Mouse (Mus musculus): Measurements from ENCODE around the gene Dnajc5. TPM values are rescaled to one million over a fixed set of nuclear protein-coding genes. Genes with fewer than 3 reads are reported as not detected.
"Not testable (repeated sequence)": the region's sequence is repeated elsewhere in the genome, so short reads cannot be mapped to it uniquely, and the experiment has no call there.

Dnajc5 gene
- polyA plus RNA-seq, 1 experiment from 2014 or later = 129 TPM

GRCm38 (mm10) chr2:181493156-181493927 is 26.9 kb upstream of the Dnajc5 start, which contains the start of gene Abhd16b:
Abhd16b (plus strand) TSS chr2:181493206.
- Histone ChIP-seq H3K36me3 (replicated peaks) (no peaks in the 10 kb centered on the region), H3K27ac (no peak within 1 kb of the TSS), H3K4me1 (peaks cover 15% of the 10 kb centered on the region), H3K9me3 (no peaks in the 10 kb centered on the region), H3K4me3 (replicated peaks) (no peak within 1 kb of the TSS), H3K9ac (no peak within 1 kb of the TSS), H3K4me2 (no peak within 1 kb of the TSS), H3K27me3 (no peaks in the 10 kb centered on the region)
- WGBS = 85% methylated on average over 31 of the region's 31 CpGs
- no peak for ATAC-seq (ENCODE audit: low FRiP score)

DNA sequence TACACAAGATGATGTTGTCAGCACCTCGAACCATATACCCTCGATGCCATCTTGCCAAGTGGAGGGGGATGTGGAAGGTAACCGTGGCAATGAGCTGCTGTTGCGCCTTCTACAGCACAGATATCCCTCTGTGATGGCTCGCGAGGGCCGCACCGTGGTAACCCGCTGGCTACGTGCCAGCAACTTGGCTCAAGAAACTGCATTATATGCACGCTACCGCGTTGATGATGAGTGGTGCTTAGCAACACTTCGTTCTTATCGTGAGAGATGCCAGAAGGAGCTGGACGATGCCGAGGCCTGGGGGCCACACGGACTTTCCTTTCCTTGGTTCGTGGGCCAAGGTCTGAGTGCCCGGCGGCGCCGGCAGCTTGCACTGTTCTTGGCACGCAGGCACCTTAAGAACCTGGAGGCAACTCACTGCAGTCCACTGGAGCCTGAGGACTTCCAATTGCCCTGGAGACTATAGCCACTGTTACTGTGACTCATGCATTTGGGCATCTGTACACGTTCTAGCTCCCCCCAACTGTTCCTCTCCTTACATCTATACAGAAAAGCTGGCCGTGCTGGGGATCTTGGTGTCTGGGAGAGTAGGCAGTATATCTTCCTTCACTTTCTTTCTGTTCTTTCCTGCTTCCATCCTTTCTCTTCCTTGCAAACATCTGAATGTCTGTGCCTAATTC is 25.9 kb upstream of the Dnajc5 start:
- H3K4me1 ChIP-seq = peaks cover 19% of the 10 kb centered on the region
- H3K9me3 ChIP-seq = no peaks in the 10 kb centered on the region
- WGBS = 80% methylated on average over 26 of the region's 26 CpGs
- H3K4me3 ChIP-seq (replicated peaks) = no peak overlapping the region
- no peak overlapping the region for H3K4me2 ChIP-seq
- H3K27ac ChIP-seq = no peak overlapping the region
- no peak for ATAC-seq (ENCODE audit: low FRiP score)
- H3K27me3 ChIP-seq = no peaks in the 10 kb centered on the region
- no peaks in the 10 kb centered on the region for H3K36me3 ChIP-seq (replicated peaks)
- no peak overlapping the region for H3K9ac ChIP-seq

GRCm38 (mm10) chr2:181495845-181496244 is 24.4 kb upstream of the Dnajc5 start:
- Histone ChIP-seq H3K36me3 (replicated peaks) (peaks cover 12% of the 10 kb centered on the region), H3K4me1 (peaks cover 19% of the 10 kb centered on the region)
- not testable (repeated sequence) for H3K9me3 ChIP-seq; H3K4me2 ChIP-seq; H3K4me3 ChIP-seq (replicated peaks); H3K27me3 ChIP-seq; H3K27ac ChIP-seq; H3K9ac ChIP-seq; ATAC-seq (ENCODE audit: low FRiP score)
- 64% methylated on average over 8 of the region's 8 CpGs for WGBS

GRCm38 (mm10) chr2:181496281-181496680 is 24.0 kb upstream of the Dnajc5 start:
- Histone ChIP-seq H3K4me3 (replicated peaks) (peak overlapping the region; percentile 93), H3K27ac (peak overlapping the region; percentile 78), H3K27me3 (no peaks in the 10 kb centered on the region), H3K9me3 (no peaks in the 10 kb centered on the region), H3K36me3 (replicated peaks) (peaks cover 16% of the 10 kb centered on the region), H3K4me1 (peaks cover 19% of the 10 kb centered on the region), H3K9ac (peak overlapping the region; percentile 56), H3K4me2 (peak overlapping the region; percentile 77)
- WGBS = 14% methylated on average over 8 of the region's 8 CpGs
- ATAC-seq (ENCODE audit: low FRiP score) = peak; percentile 54

DNA sequence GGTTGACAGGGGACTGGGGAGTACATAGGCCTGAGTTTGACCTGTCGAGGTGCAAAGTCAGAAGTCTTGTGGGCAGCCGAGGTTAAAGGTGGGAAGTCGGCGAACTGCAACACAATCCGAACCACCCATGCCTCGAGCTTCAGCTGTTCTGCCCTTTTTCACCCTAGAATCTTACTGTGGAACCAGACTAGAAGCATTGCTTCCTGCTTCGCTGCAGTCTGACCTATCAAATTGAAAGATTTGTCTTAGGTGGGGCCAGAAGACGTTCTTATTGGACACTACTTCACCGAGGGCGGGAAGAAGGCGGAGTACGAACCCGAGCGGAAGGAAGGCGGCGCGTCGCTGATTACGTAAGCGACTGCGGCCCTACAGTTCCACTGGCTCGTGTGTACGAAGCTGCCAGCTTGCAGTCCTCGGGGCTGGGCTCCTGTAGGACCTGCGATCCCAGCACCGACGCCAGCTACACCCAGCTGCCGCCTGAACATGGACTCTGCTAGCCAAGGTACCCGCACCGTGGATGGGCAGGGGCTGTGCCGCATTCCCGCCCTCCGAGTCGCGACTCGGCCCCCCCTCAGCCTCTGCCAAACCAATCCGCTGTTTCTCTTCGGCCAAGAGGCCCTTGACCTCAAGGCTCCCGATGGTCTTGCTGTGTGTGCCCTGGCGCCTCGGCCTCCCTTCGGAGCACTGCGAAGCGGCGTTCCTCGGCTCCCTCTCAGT is 23.3 kb upstream of the Dnajc5 start, which contains the start of gene Tpd52l2:
Tpd52l2 (plus strand) TSS at position 312 of the 717 bp plus-strand sequence.
- H3K36me3 ChIP-seq (replicated peaks) = peaks cover 23% of the 10 kb centered on the region
- WGBS = under 1% methylated on average over 46 of the region's 46 CpGs
- peak within 1 kb of the TSS; percentile 87 for H3K27ac ChIP-seq
- H3K4me2 ChIP-seq = peak within 1 kb of the TSS; percentile 98
- ATAC-seq (ENCODE audit: low FRiP score) = peak; percentile 99
- no peaks in the 10 kb centered on the region for H3K9me3 ChIP-seq
- no peaks in the 10 kb centered on the region for H3K27me3 ChIP-seq
- H3K9ac ChIP-seq = peak within 1 kb of the TSS; percentile 93
- H3K4me1 ChIP-seq = peaks cover 19% of the 10 kb centered on the region
- H3K4me3 ChIP-seq (replicated peaks) = peak within 1 kb of the TSS; percentile 93

- WGBS = 2% methylated on average over 12 of the region's 12 CpGs
- H3K4me1 ChIP-seq = peaks cover 19% of the 10 kb centered on the region
Measured at GRCm38 (mm10) chr2:181497548-181497875, 22.8 kb upstream of the Dnajc5 start.

DNA sequence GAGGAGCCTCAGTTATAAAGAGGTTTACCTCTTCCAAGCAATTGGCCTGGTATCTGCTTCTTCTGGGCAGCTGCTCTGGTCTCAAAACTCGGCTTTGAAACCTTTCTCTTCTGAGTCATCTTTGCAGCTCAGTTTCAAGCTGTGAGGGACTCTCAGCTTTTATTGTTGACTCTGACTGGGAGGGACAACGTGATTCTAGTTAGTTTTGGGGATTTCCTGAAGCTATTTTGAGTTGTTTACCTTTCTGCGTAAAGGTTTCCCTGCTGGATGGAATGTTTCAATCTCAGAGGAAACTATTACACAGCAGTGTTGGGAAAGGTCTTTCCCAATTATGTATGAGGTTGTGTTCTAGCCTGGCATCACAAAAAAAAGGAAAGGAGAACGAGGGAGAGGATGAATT is 21.6 kb upstream of the Dnajc5 start:
- Histone ChIP-seq H3K36me3 (replicated peaks) (peaks cover 34% of the 10 kb centered on the region), H3K4me3 (replicated peaks) (no peak overlapping the region), H3K4me2 (no peak overlapping the region), H3K9ac (no peak overlapping the region), H3K27me3 (no peaks in the 10 kb centered on the region), H3K27ac (no peak overlapping the region), H3K4me1 (peaks cover 19% of the 10 kb centered on the region), H3K9me3 (no peaks in the 10 kb centered on the region)
- WGBS = 79% methylated on average over 4 of the region's 4 CpGs
- no peak for ATAC-seq (ENCODE audit: low FRiP score)

More at GRCm38 (mm10) chr2:181497548-181497875, 22.8 kb upstream of the Dnajc5 start:
- Histone ChIP-seq H3K27ac (peak overlapping the region; percentile 87), H3K27me3 (no peaks in the 10 kb centered on the region), H3K4me3 (replicated peaks) (peak overlapping the region; percentile 93), H3K4me2 (peak overlapping the region; percentile 98), H3K9ac (peak overlapping the region; percentile 93), H3K36me3 (replicated peaks) (peaks cover 28% of the 10 kb centered on the region), H3K9me3 (no peaks in the 10 kb centered on the region)
- peak; percentile 27 for ATAC-seq (ENCODE audit: low FRiP score)

GRCm38 (mm10) chr2:181509191-181509590 is 11.1 kb upstream of the Dnajc5 start:
- Histone ChIP-seq H3K4me2 (no peak overlapping the region), H3K4me3 (replicated peaks) (no peak overlapping the region), H3K27me3 (no peaks in the 10 kb centered on the region), H3K9ac (no peak overlapping the region), H3K27ac (no peak overlapping the region), H3K36me3 (replicated peaks) (peaks cover 82% of the 10 kb centered on the region), H3K9me3 (no peaks in the 10 kb centered on the region), H3K4me1 (no peaks in the 10 kb centered on the region)
- WGBS = 90% methylated on average over 2 of the region's 2 CpGs
- ATAC-seq (ENCODE audit: low FRiP score) = no peak

DNA sequence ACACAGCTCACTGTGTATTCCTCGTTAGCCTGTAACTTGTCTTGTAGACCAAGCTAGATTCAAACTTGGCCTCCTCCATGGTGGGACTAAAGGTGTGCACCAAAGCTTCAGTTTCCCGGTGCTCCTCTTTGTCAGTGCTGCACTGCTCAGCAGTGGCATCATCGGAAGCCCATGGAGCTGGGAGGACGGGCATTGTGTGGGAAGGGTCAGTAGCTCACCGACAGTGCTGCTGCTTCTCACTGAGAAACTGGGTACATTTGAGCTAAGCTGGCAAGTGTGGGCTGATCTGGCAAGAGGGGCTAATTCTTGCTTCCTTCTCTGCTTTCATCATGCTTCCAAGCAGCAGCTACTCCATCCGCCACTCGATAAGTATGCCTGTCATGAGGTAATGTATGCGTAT is 9.1 kb upstream of the Dnajc5 start:
- Histone ChIP-seq H3K27me3 (no peaks in the 10 kb centered on the region), H3K36me3 (replicated peaks) (peaks cover 89% of the 10 kb centered on the region), H3K4me1 (no peaks in the 10 kb centered on the region), H3K9me3 (no peaks in the 10 kb centered on the region), H3K4me2 (no peak overlapping the region), H3K9ac (no peak overlapping the region), H3K27ac (no peak overlapping the region), H3K4me3 (replicated peaks) (no peak overlapping the region)
- WGBS = 94% methylated on average over 8 of the region's 8 CpGs
- ATAC-seq (ENCODE audit: low FRiP score) = no peak

DNA sequence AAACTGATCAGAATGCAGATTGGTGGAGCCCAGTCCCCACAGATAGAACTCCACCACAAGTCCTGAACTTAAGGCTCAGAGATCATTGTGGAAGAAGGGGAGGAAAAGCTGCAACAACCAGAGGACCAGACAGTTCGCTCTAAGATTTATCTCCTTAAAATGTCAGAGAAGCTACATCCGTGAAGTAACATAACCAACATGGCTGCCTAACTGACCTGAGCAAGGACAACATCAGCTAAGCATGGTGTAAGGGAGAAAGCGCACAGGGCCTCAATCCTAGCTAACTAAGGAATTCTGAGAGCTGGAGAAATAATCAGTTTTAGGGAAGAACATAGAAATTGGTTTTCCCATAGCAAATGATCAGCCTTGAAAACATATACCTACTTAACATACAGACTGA is 1.1 kb upstream of the Dnajc5 start:
- peaks cover 28% of the 10 kb centered on the region for H3K4me1 ChIP-seq
- ATAC-seq (ENCODE audit: low FRiP score) = no peak
- no peaks in the 10 kb centered on the region for H3K9me3 ChIP-seq
- peak overlapping the region; percentile 97 for H3K4me3 ChIP-seq (replicated peaks)
- H3K9ac ChIP-seq = peak overlapping the region; percentile 94
- no peaks in the 10 kb centered on the region for H3K27me3 ChIP-seq
- peak overlapping the region; percentile 64 for H3K4me2 ChIP-seq
- H3K27ac ChIP-seq = peak overlapping the region; percentile 99
- peaks cover 37% of the 10 kb centered on the region for H3K36me3 ChIP-seq (replicated peaks)
- 82% methylated on average over 3 of the region's 3 CpGs for WGBS

DNA sequence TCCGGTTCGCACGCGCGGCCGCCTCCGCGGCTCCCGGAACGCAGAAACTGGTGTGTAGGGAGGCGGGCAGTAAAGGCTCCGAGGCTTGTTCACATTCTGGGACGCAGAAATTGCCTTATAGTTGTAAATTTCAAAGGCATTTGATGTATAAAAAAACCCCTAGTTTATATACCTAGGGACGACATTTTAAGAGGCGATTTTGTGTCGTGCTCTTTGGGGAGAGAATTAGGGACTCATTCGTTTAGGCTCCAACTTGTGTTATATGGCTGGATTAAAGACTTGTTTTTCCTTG is 597 bp downstream of the Dnajc5 start:
- H3K4me1 ChIP-seq = peaks cover 28% of the 10 kb centered on the region
- WGBS = 1% methylated on average over 17 of the region's 17 CpGs
- peak overlapping the region; percentile 64 for H3K4me2 ChIP-seq
- H3K9ac ChIP-seq = peak overlapping the region; percentile 94
- ATAC-seq (ENCODE audit: low FRiP score) = no peak
- peak overlapping the region; percentile 99 for H3K27ac ChIP-seq
- no peaks in the 10 kb centered on the region for H3K9me3 ChIP-seq
- peak overlapping the region; percentile 97 for H3K4me3 ChIP-seq (replicated peaks)
- peaks cover 22% of the 10 kb centered on the region for H3K36me3 ChIP-seq (replicated peaks)
- H3K27me3 ChIP-seq = no peaks in the 10 kb centered on the region

DNA sequence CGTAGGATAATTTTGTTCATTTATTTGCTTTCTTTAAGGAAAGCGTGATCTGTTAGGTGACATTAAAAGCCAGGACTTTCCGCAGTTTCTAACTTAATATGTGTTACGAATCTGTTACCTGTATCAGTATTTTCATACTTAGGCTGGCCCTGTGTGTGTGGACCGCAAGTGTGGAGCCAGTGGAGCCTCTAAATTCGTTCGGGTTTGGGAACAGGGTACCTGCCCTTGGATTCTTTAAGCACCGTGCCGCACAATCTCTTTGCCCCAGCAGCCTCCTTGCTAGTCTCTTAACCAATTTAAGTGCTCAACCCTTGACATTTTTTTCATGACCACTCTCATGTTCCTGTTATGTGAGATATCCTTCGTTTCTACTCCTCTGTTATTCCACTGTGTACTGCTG is 1.2 kb downstream of the Dnajc5 start:
- WGBS = 67% methylated on average over 10 of the region's 10 CpGs
- Histone ChIP-seq H3K27ac (no peak overlapping the region), H3K4me2 (peak overlapping the region; percentile 64), H3K36me3 (replicated peaks) (peaks cover 16% of the 10 kb centered on the region), H3K9ac (peak overlapping the region; percentile 94), H3K4me1 (peaks cover 28% of the 10 kb centered on the region), H3K4me3 (replicated peaks) (peak overlapping the region; percentile 97), H3K27me3 (no peaks in the 10 kb centered on the region), H3K9me3 (no peaks in the 10 kb centered on the region)
- no peak for ATAC-seq (ENCODE audit: low FRiP score)

Measured in forebrain, embryonic 12.5 days (tissue).